Mouse (Mus musculus) CH12.LX (cell line): Measurements from ENCODE around the gene Hist1h2bh. TPM values are rescaled to one million over a fixed set of nuclear protein-coding genes. Genes with fewer than 3 reads are reported as not detected.
A peak's percentile ranks its signal among the peaks of the same experiment; 100 is the strongest.

ENCODE experiments used
- DNase-seq: peaks from one replicate; pipeline ENCODE4 v3.0.0-alpha.2; 2013; ENCODE audit errors: extremely low read depth
- H3K27ac ChIP-seq: 2 replicates; pipeline ENCODE4 v1.5.1; 2012; ENCODE audit warnings: low read depth, mild to moderate bottlenecking, control low read depth, moderate library complexity; ENCODE audit not compliant: insufficient read depth
- H3K27me3 ChIP-seq: replicated peaks from 2 replicates; pipeline ENCODE3; 2012; ENCODE audit warnings: inconsistent platforms
- H3K36me3 ChIP-seq, 2 experiments: replicated peaks in 1 of 2; 2 replicates each; pipeline versions ENCODE3 to v1.6.1; 2012; ENCODE audit warnings: inconsistent platforms in 1 of 2, low read length in 1 of 2, mild to moderate bottlenecking in 1 of 2, mixed read lengths in 1 of 2, moderate library complexity in 1 of 2; ENCODE audit not compliant: control insufficient read depth in 1 of 2, insufficient read depth in 1 of 2
- H3K4me1 ChIP-seq, 2 experiments: 2 replicates each; pipeline ENCODE4 v1.6.1; 2012; ENCODE audit warnings: inconsistent platforms in 1 of 2, moderate library complexity in 1 of 2; ENCODE audit not compliant: insufficient read depth in 2 of 2, control insufficient read depth in 1 of 2
- H3K4me2 ChIP-seq: 2 replicates; pipeline ENCODE4 v1.6.1; 2012; ENCODE audit warnings: low read depth, mild to moderate bottlenecking, control low read depth; ENCODE audit not compliant: poor library complexity, insufficient read depth, severe bottlenecking
- H3K4me3 ChIP-seq, 3 experiments: fragments of 150-350 bp in 1 of 3; sonication (generic) in 1 of 3; replicated peaks in 1 of 3; 2 replicates each; pipeline versions ENCODE3 to v1.5.1; 2011 to 2012; ENCODE audit warnings: low read depth in 2 of 3, low read length in 2 of 3, mild to moderate bottlenecking in 2 of 3, moderate library complexity in 2 of 3, control low read depth in 1 of 3, improper control_type of control experiment in 1 of 3, inconsistent platforms in 1 of 3, mixed read lengths in 1 of 3; ENCODE audit not compliant: poor library complexity in 1 of 3
- H3K79me2 ChIP-seq: replicated peaks from 2 replicates; pipeline ENCODE4 v1.6.1; 2012; ENCODE audit warnings: mild to moderate bottlenecking, moderate library complexity; ENCODE audit not compliant: control insufficient read depth, poor library complexity, insufficient read depth, severe bottlenecking; ENCODE audit errors: extremely low read depth
- H3K9ac ChIP-seq: 2 replicates; pipeline ENCODE4 v1.6.1; 2012; ENCODE audit warnings: low read depth, mild to moderate bottlenecking, control low read depth, moderate library complexity; ENCODE audit not compliant: insufficient read depth
- H3K9me3 ChIP-seq: replicated peaks from 2 replicates; pipeline ENCODE3; 2012; ENCODE audit warnings: low read length, inconsistent platforms, mixed read lengths
- CHD1 ChIP-seq: IDR thresholded peaks from 2 replicates; pipeline ENCODE4 v1.6.1; 2012; ENCODE audit warnings: low read depth, low read length, improper control_type of control experiment, inconsistent platforms
- CTCF ChIP-seq, 2 experiments: IDR thresholded peaks in 1 of 2; conservative IDR thresholded peaks in 1 of 2; 2 replicates each; pipeline ENCODE4 v1.5.1; 2011 to 2012; ENCODE audit warnings: low read depth in 2 of 2, low read length in 2 of 2, improper control_type of control experiment in 1 of 2, inconsistent platforms in 1 of 2, mild to moderate bottlenecking in 1 of 2, moderate library complexity in 1 of 2
- E2F4 ChIP-seq: IDR thresholded peaks from 2 replicates; pipeline ENCODE4 v1.6.1; 2011; ENCODE audit warnings: low read depth, low read length, improper control_type of control experiment; ENCODE audit not compliant: insufficient replicate concordance
- ELF1 ChIP-seq: IDR thresholded peaks from 2 replicates; pipeline ENCODE4 v1.6.1; 2014; ENCODE audit warnings: low read depth, mild to moderate bottlenecking, inconsistent platforms, low read length, improper control_type of control experiment
- EP300 ChIP-seq: IDR thresholded peaks from 2 replicates; pipeline ENCODE4 v1.6.1; 2011; ENCODE audit warnings: low read length, improper control_type of control experiment
- ETS1 ChIP-seq: conservative IDR thresholded peaks from 2 replicates; pipeline ENCODE4 v1.6.1; 2012; ENCODE audit warnings: low read depth, mild to moderate bottlenecking, inconsistent platforms, low read length, improper control_type of control experiment, moderate library complexity
- GABPA ChIP-seq: IDR thresholded peaks from 2 replicates; pipeline ENCODE4 v1.6.1; 2012; ENCODE audit warnings: low read depth, low read length, improper control_type of control experiment, inconsistent platforms; ENCODE audit not compliant: insufficient replicate concordance
- HCFC1 ChIP-seq: IDR thresholded peaks from 2 replicates; pipeline ENCODE4 v1.6.1; 2012; ENCODE audit warnings: low read depth, mild to moderate bottlenecking, inconsistent platforms, low read length, improper control_type of control experiment
- IRF4 ChIP-seq: IDR thresholded peaks from 2 replicates; pipeline ENCODE4 v1.6.1; 2014; ENCODE audit warnings: low read depth, mild to moderate bottlenecking, inconsistent platforms, low read length, improper control_type of control experiment
- JUN ChIP-seq: IDR thresholded peaks from 2 replicates; pipeline ENCODE4 v1.6.1; 2011; ENCODE audit warnings: low read depth, mild to moderate bottlenecking, low read length, improper control_type of control experiment, moderate library complexity; ENCODE audit not compliant: insufficient read depth
- JUND ChIP-seq: conservative IDR thresholded peaks from 2 replicates; pipeline ENCODE4 v1.6.1; 2011; ENCODE audit warnings: low read depth, low read length, improper control_type of control experiment
- KAT2A ChIP-seq: IDR thresholded peaks from 2 replicates; pipeline ENCODE4 v1.6.1; 2012; ENCODE audit warnings: low read length, improper control_type of control experiment, inconsistent platforms; ENCODE audit not compliant: insufficient replicate concordance
- MAZ ChIP-seq: IDR thresholded peaks from 2 replicates; pipeline ENCODE4 v1.6.1; 2012; ENCODE audit warnings: low read depth, mild to moderate bottlenecking, inconsistent platforms, low read length, improper control_type of control experiment, moderate library complexity
- MEF2A ChIP-seq: IDR thresholded peaks from 2 replicates; pipeline ENCODE4 v1.6.1; 2014; ENCODE audit warnings: low read depth, mild to moderate bottlenecking, inconsistent platforms, low read length, improper control_type of control experiment, borderline replicate concordance
- MXI1 ChIP-seq: IDR thresholded peaks from 2 replicates; pipeline ENCODE4 v1.6.1; 2011; ENCODE audit warnings: mild to moderate bottlenecking, low read depth, low read length, improper control_type of control experiment
- NELFE ChIP-seq: IDR thresholded peaks from 2 replicates; pipeline ENCODE4 v1.6.1; 2011; ENCODE audit warnings: low read depth, low read length, improper control_type of control experiment
- NRF1 ChIP-seq: IDR thresholded peaks from 2 replicates; pipeline ENCODE4 v1.6.1; 2014; ENCODE audit warnings: low read depth, mild to moderate bottlenecking, inconsistent platforms, low read length, improper control_type of control experiment, moderate library complexity
- PAX5 ChIP-seq: IDR thresholded peaks from 2 replicates; pipeline ENCODE4 v1.6.1; 2012; ENCODE audit warnings: low read length, inconsistent platforms, mixed read lengths
- POLR2A ChIP-seq: IDR thresholded peaks from 2 replicates; pipeline ENCODE4 v1.6.1; 2011; ENCODE audit warnings: low read depth, mild to moderate bottlenecking, improper control_type of control experiment, low read length
- POLR2AphosphoS2 ChIP-seq: IDR thresholded peaks from 2 replicates; pipeline ENCODE4 v1.6.1; 2011; ENCODE audit warnings: low read depth, low read length, improper control_type of control experiment
- RAD21 ChIP-seq: IDR thresholded peaks from 2 replicates; pipeline ENCODE4 v1.6.1; 2011; ENCODE audit warnings: low read depth, mild to moderate bottlenecking, low read length, improper control_type of control experiment, moderate library complexity
- RCOR1 ChIP-seq: conservative IDR thresholded peaks from 2 replicates; pipeline ENCODE4 v1.6.1; 2012; ENCODE audit warnings: low read depth, mild to moderate bottlenecking, inconsistent platforms, low read length, improper control_type of control experiment
- SIN3A ChIP-seq: IDR thresholded peaks from 2 replicates; pipeline ENCODE4 v1.6.1; 2012; ENCODE audit warnings: low read length, improper control_type of control experiment, inconsistent platforms
- TBP ChIP-seq: conservative IDR thresholded peaks from 2 replicates; pipeline ENCODE4 v1.6.1; 2011; ENCODE audit warnings: low read depth, low read length, improper control_type of control experiment
- TCF12 ChIP-seq: IDR thresholded peaks from 2 replicates; pipeline ENCODE4 v1.6.1; 2014; ENCODE audit warnings: low read depth, mild to moderate bottlenecking, inconsistent platforms, low read length, improper control_type of control experiment
- USF1 ChIP-seq: IDR thresholded peaks from 2 replicates; pipeline ENCODE4 v1.6.1; 2014; ENCODE audit warnings: low read depth, mild to moderate bottlenecking, inconsistent platforms, low read length, improper control_type of control experiment
- USF2 ChIP-seq: conservative IDR thresholded peaks from 2 replicates; pipeline ENCODE4 v1.6.1; 2011; ENCODE audit warnings: low read depth, low read length, improper control_type of control experiment
- ZC3H11A ChIP-seq: IDR thresholded peaks from 2 replicates; pipeline ENCODE4 v1.6.1; 2012; ENCODE audit warnings: low read depth, mild to moderate bottlenecking, inconsistent platforms, low read length, improper control_type of control experiment
- ZKSCAN1 ChIP-seq: IDR thresholded peaks from 2 replicates; pipeline ENCODE4 v1.6.1; 2012; ENCODE audit warnings: low read depth, inconsistent platforms, low read length, improper control_type of control experiment, borderline replicate concordance
- ZMIZ1 ChIP-seq: IDR thresholded peaks from 2 replicates; pipeline ENCODE4 v1.6.1; 2012; ENCODE audit warnings: low read depth, mild to moderate bottlenecking, inconsistent platforms, low read length, improper control_type of control experiment
- ZNF384 ChIP-seq: IDR thresholded peaks from 2 replicates; pipeline ENCODE4 v1.6.1; 2012; ENCODE audit warnings: low read depth, low read length, improper control_type of control experiment, inconsistent platforms
- dilution Hi-C: fragments of 300-500 bp; cut with MboI; formaldehyde crosslinking; loops from 2 replicates; pipeline ENCODE4 v1.14.3; 2020; ENCODE audit warnings: low sequenced_read_pairs; ENCODE audit not compliant: extremely low pct_unique_long_range_greater_than_20kb, extremely low pct_ligation_motif_present
- in situ Hi-C: fragments of 300-500 bp; cut with MboI; formaldehyde crosslinking; loops from 3 replicates; pipeline ENCODE4 v1.14.3; 2019; ENCODE audit warnings: low sequenced_read_pairs, low pct_ligation_motif_present, low pct_unique_long_range_greater_than_20kb, mixed read lengths
- polyA plus RNA-seq: library from polyadenylated mRNA; unstranded; fragments of >175 nt; gene quantifications from 2 replicates; pipeline ENCODE4 v1.2.1, GENCODE M21; 2012; ENCODE audit warnings: low read depth; ENCODE audit not compliant: insufficient read length
- total RNA-seq, 2 experiments: library from RNA; depleted of rRNA; stranded (reverse); fragments of 300-350 nt in 1 of 2; fragments of >200 nt in 1 of 2; gene quantifications; 2 replicates each; pipeline ENCODE4 v1.2.3; 2012 to 2014

The Hist1h2bh gene
- total and polyA plus RNA-seq, 3 experiments, result 0.77 to 261 (median 8.0) TPM

DNA sequence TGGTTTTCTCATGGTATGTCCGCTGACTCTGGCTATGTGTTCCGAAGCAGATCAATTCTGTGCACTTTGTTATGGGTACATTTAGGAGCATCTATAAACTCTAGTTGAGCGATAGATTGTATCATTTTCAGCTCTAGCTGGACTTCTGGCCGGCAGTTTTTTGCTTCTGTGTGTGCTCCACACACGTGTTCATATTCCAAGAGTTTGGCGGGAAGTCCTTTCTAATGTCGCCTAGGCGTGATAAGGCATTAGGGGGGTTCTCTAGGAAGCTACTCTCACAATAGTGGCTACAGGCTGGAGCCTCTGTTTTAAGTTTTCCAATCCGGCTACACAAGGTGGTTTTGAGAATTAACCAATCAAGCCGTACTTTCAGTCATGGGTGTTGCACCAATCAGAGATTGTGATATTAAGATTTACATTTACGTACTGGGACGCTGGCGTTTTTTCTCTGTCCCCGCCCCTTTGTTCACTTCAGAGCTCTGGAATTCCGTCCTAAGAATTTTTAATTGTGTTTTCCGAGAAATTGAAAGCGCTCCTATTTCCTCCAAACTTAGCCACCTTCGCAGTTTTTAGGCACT, 12.7 kb upstream of the Hist1h2bh start (continued):
- TF ChIP-seq IRF4 (0 out of 2 replicates have a peak, but pooled peaks have one; percentile 1), RCOR1 (peak; percentile 77; the same call in 1 of the 2 replicates), ZNF384 (peak; percentile 82), ELF1 (0 out of 2 replicates have a peak, but pooled peaks have one; percentile 44), PAX5 (no peak), KAT2A (no peak), RAD21 (no peak), MEF2A (peak; percentile 48; the same call in 1 of the 2 replicates), ZC3H11A (no peak), JUN (no peak), ZKSCAN1 (no peak), EP300 (no peak), ZMIZ1 (peak; percentile 99), GABPA (no peak), NRF1 (no peak), MXI1 (peak; percentile 5; the same call in 1 of the 2 replicates), HCFC1 (peak; percentile 53), NELFE (peak; percentile 91), MAZ (peak; percentile 80; the same call in 1 of the 2 replicates), CTCF (conservative IDR thresholded peaks at IDR 0.05 in 1 of 2, IDR thresholded peaks at IDR 0.05 in 1 of 2; ENCODE audit: low read depth in 2 of 2, low read length in 2 of 2) (no peak)

DNA sequence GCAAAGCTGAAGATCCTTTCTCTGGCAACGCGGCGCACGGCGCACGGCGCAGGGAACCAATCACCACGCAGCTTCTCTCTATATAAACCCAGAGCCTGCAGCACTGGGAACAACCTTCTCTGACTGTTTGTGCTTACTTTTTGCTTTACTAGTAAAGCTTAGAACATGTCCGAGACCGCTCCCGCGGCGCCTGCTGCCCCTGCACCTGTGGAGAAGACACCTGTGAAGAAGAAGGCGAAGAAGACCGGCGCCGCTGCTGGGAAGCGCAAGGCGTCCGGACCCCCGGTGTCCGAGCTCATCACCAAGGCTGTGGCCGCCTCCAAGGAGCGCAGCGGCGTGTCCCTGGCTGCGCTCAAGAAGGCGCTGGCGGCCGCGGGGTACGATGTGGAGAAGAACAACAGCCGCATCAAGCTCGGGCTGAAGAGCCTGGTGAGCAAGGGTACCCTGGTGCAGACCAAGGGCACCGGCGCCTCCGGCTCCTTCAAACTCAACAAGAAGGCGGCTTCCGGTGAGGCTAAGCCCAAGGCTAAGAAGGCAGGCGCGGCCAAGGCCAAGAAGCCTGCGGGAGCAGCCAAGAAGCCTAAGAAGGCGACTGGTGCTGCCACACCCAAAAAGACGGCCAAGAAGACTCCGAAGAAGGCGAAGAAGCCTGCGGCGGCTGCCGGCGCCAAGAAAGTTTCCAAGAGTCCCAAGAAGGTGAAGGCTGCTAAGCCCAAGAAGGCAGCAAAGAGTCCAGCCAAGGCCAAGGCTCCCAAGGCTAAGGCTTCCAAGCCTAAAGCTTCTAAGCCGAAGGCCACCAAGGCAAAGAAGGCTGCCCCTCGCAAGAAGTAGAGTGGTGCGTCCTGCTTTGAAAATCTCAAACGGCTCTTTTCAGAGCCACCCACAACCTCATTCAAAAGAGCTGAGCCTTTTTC, 12.0 kb upstream of the Hist1h2bh start:
- Histone ChIP-seq H3K9me3 (no peaks in the 10 kb centered on the region), H3K4me1 (peaks cover 4 to 28% of the 10 kb centered on the region in 2 experiments; a peak in 3 of 4 replicates), H3K9ac (peak overlapping the region; percentile 73), H3K27ac (peak overlapping the region; percentile 83), H3K36me3 (no peaks in the 10 kb centered on the region), H3K79me2 (no peaks in the 10 kb centered on the region), H3K4me2 (peak overlapping the region; percentile 65), H3K4me3 (peak overlapping the region; percentile 3 to 54 (median 50)), H3K27me3 (no peaks in the 10 kb centered on the region)
- in situ Hi-C loops, result loop anchor here (25.0 kb wide), 1 partner anchor 1818 kb away; the partner anchor contains the start of gene Hist1h4j
- dilution Hi-C loops, result no loop called here
- peak; percentile 92 for DNase-seq
- TF ChIP-seq CHD1 (peak; percentile 98), JUND (no peak; the same call in 1 of the 2 replicates), SIN3A (peak; percentile 90), ZMIZ1 (peak; percentile 100), USF1 (no peak), ETS1 (peak; percentile 24; the same call in 1 of the 2 replicates), POLR2AphosphoS2 (peak; percentile 100), EP300 (no peak), TCF12 (peak; percentile 99), E2F4 (peak; percentile 74; the same call in 1 of the 2 replicates), NELFE (peak; percentile 100), MEF2A (peak; percentile 58), HCFC1 (peak; percentile 71), USF2 (peak; percentile 70), CTCF (conservative IDR thresholded peaks at IDR 0.05 in 1 of 2, IDR thresholded peaks at IDR 0.05 in 1 of 2; ENCODE audit: low read depth in 2 of 2, low read length in 2 of 2) (no peak), RAD21 (no peak), RCOR1 (peak; percentile 95), POLR2A (peak; percentile 95), JUN (no peak), MAZ (peak; percentile 64), MXI1 (peak; percentile 41; the same call in 1 of the 2 replicates), ZKSCAN1 (no peak; the same call in 1 of the 2 replicates), TBP (peak; percentile 99)
